Mouse (Mus musculus): ENCODE measurements around the gene Sh3d19. TPM values are rescaled to one million over a fixed set of nuclear protein-coding genes. Genes with fewer than 3 reads are reported as not detected.

Sh3d19 gene
- 0.65 TPM for total RNA-seq (2023)

GRCm38 (mm10) chr3:85970742-85971598 is at the start of gene Sh3d19:
Gene Sh3d19 (plus strand): TSS chr3:85971109.

GRCm38 (mm10) chr3:86002423-86002822 is 31.5 kb downstream of the Sh3d19 start, which contains the start of gene Prss48:
Gene Prss48 (minus strand): TSS chr3:86002491.

GRCm38 (mm10) chr3:86142263-86142933 is 171.5 kb downstream of the Sh3d19 start, which contains the start of gene Rps3a1:
Gene Rps3a1 (minus strand): TSS chr3:86142702.

Other genes starting within 250 kb of the Sh3d19 start
- 0.30 TPM for gene Fam160a1, start 153.8 kb upstream of the Sh3d19 start, total RNA-seq (2023)
- gene Glt28d2, start 83.6 kb upstream of the Sh3d19 start, total RNA-seq (2023): not detected
- not detected for gene Gm37240, start 83.6 kb upstream of the Sh3d19 start, total RNA-seq (2023)
- gene Prss48, start 31.4 kb downstream of the Sh3d19 start, total RNA-seq (2023): not detected
- 2,396 TPM for gene Rps3a1, start 171.6 kb downstream of the Sh3d19 start, total RNA-seq (2023)

All from CD4-positive naive resting alpha-beta T cell, adult 57 days (primary cell).